Mouse (Mus musculus) MEL (cell line): Measurements from ENCODE around the gene Gstt2. TPM values are rescaled to one million over a fixed set of nuclear protein-coding genes. Genes with fewer than 3 reads are reported as not detected.

ENCODE experiments used
- DNase-seq: peaks from one replicate; pipeline ENCODE4 v3.0.0; 2011; ENCODE audit warnings: low read depth, low spot score
- H3K27ac ChIP-seq: 2 replicates; pipeline ENCODE4 v1.5.1; 2012; ENCODE audit warnings: low read depth, mild to moderate bottlenecking, control low read depth, low read length, moderate library complexity; ENCODE audit not compliant: control insufficient read depth
- H3K27me3 ChIP-seq, 2 experiments: fragments of 150-350 bp in 1 of 2; sonication (generic) in 1 of 2; 2 replicates each; pipeline ENCODE4 v1.6.1; 2012; ENCODE audit warnings: low read length in 2 of 2, mild to moderate bottlenecking in 2 of 2, improper control_type of control experiment in 1 of 2, moderate library complexity in 1 of 2; ENCODE audit not compliant: insufficient read depth in 2 of 2, control insufficient read depth in 1 of 2
- H3K36me3 ChIP-seq, 2 experiments: 2 replicates each; pipeline ENCODE4 v1.6.1; 2012 to 2014; ENCODE audit warnings: low read length in 2 of 2, improper control_type of control experiment in 1 of 2, inconsistent platforms in 1 of 2, mild to moderate bottlenecking in 1 of 2; ENCODE audit not compliant: insufficient read depth in 2 of 2, control insufficient read depth in 1 of 2
- H3K4me1 ChIP-seq, 2 experiments: fragments of 150-350 bp in 1 of 2; sonication (generic) in 1 of 2; 2 replicates each; pipeline ENCODE4 v1.6.1; 2012; ENCODE audit warnings: low read length in 2 of 2, improper control_type of control experiment in 1 of 2, mild to moderate bottlenecking in 1 of 2; ENCODE audit not compliant: insufficient read depth in 2 of 2, control insufficient read depth in 1 of 2
- H3K4me3 ChIP-seq, 2 experiments: fragments of 150-350 bp in 1 of 2; sonication (generic) in 1 of 2; 2 replicates each; pipeline ENCODE4 v1.5.1; 2012; ENCODE audit warnings: low read depth in 2 of 2, low read length in 2 of 2, mild to moderate bottlenecking in 2 of 2, moderate library complexity in 2 of 2, control low read depth in 1 of 2, improper control_type of control experiment in 1 of 2; ENCODE audit not compliant: control insufficient read depth in 1 of 2, insufficient read depth in 1 of 2
- H3K79me2 ChIP-seq: 2 replicates; pipeline ENCODE4 v1.6.1; 2012; ENCODE audit warnings: mild to moderate bottlenecking, low read length, moderate library complexity; ENCODE audit not compliant: control insufficient read depth, poor library complexity, insufficient read depth
- H3K9ac ChIP-seq: 2 replicates; pipeline ENCODE4 v1.6.1; 2012; ENCODE audit warnings: low read depth, mild to moderate bottlenecking, control low read depth, low read length, moderate library complexity; ENCODE audit not compliant: control insufficient read depth, poor library complexity, severe bottlenecking
- H3K9me3 ChIP-seq: fragments of 150-350 bp; sonication (generic); replicated peaks from 2 replicates; pipeline ENCODE4 v1.6.1; 2012; ENCODE audit warnings: mild to moderate bottlenecking, low read length, improper control_type of control experiment, moderate library complexity; ENCODE audit not compliant: insufficient read depth
- USF1 ChIP-seq: IDR thresholded peaks from 2 replicates; pipeline ENCODE4 v1.6.1; 2014; ENCODE audit warnings: low read depth, mild to moderate bottlenecking, inconsistent platforms, low read length, improper control_type of control experiment, moderate library complexity
- ZKSCAN1 ChIP-seq: IDR thresholded peaks from 2 replicates; pipeline ENCODE4 v1.6.1; 2012; ENCODE audit warnings: low read depth, mild to moderate bottlenecking, inconsistent platforms, low read length, improper control_type of control experiment, moderate library complexity
- polyA plus RNA-seq, 2 experiments: library from polyadenylated mRNA; stranded (reverse) in 1 of 2; unstranded in 1 of 2; fragments of >175 nt in 1 of 2; fragments of >200 nt in 1 of 2; gene quantifications; 2 replicates each; pipeline versions ENCODE4 v1.2.1 to v1.2.4; 2012; ENCODE audit warnings: low replicate concordance in 2 of 2, low read depth in 1 of 2; ENCODE audit not compliant: insufficient read length in 2 of 2, insufficient read depth in 1 of 2, missing spikeins in 1 of 2
- total RNA-seq: library from RNA; depleted of rRNA; stranded (reverse); fragments of 300-350 nt; gene quantifications from 2 replicates; pipeline ENCODE4 v1.2.3, GENCODE M21; 2012; rRNA removed

The Gstt2 gene
- total and polyA plus RNA-seq, 3 experiments: 4.3 to 10.9 TPM; not detected in 1

DNA sequence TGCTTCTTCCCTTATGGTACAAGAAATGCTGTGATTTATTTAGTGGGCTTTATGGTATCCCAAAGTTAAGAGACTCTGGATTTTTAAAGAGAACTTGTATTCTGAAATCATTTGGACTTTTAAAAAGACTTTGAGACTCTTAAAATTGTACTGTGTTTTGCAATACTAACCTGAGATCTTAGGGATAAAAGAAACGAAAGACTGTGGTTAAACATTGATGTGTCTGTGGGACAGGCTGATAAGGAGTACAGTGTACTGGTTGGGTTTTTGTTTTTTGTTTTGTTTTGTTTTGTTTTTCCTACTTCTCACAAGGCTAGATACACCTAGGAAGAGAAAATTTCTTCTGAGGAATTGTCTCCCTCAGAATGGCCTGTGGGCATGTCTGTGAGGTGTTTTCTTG, 51.8 kb downstream of the Gstt2 start:
- no peak for TF ChIP-seq ZKSCAN1
- TF ChIP-seq USF1: no peak
- Histone ChIP-seq H3K79me2 (no peaks in the 10 kb centered on the region; the same call in 1 of the 2 replicates), H3K4me3 (no peak overlapping the region), H3K27ac (no peak overlapping the region), H3K27me3 (peaks cover 3% of the 10 kb centered on the region in 2 experiments; a peak in 3 of 4 replicates), H3K9me3 (no peaks in the 10 kb centered on the region), H3K36me3 (peaks cover 0 to 5% of the 10 kb centered on the region in 2 experiments; a peak in 1 of 4 replicates), H3K4me1 (peaks cover 0 to 9% of the 10 kb centered on the region in 2 experiments; a peak in 2 of 4 replicates), H3K9ac (no peak overlapping the region)
- DNase-seq: no peak

Other genes with a start within 250 kb of the Gstt2 start
- 0.03 TPM in 1 of 2 replicates, not detected in the other for gene Ggt5, start 248.1 kb downstream of the Gstt2 start, total RNA-seq
- gene Ggt5, start 248.1 kb downstream of the Gstt2 start, polyA plus RNA-seq: under 1 TPM in 1 of 2 experiments, not detected in 1; 0.11 TPM
- 0.07 and 0.12 TPM in 2 replicates for gene Susd2, start 193.4 kb downstream of the Gstt2 start, total RNA-seq
- under 1 TPM in 1 of 2 experiments, not detected in 1; 0.15 TPM for gene Susd2, start 193.4 kb downstream of the Gstt2 start, polyA plus RNA-seq
- 27.2 and 28.2 TPM in 2 replicates for gene Cabin1, start 73.1 kb downstream of the Gstt2 start, total RNA-seq
- 100 to 1,000 TPM in 1 of 2 experiments, 10 to 100 TPM in 1; 54.9 to 115 TPM for gene Cabin1, start 73.1 kb downstream of the Gstt2 start, polyA plus RNA-seq
- 45.1 and 48.8 TPM in 2 replicates for gene Ddt, start 64.0 kb downstream of the Gstt2 start, total RNA-seq
- 10 to 100 TPM in 1 of 2 experiments, not detected in 1; 63.4 TPM for gene Ddt, start 64.0 kb downstream of the Gstt2 start, polyA plus RNA-seq
- not detected in 2 replicates for gene Gm20441, start 56.5 kb downstream of the Gstt2 start, total RNA-seq
- not detected for gene Gm20441, start 56.5 kb downstream of the Gstt2 start, polyA plus RNA-seq
- gene Gstt3, start 56.0 kb downstream of the Gstt2 start, total RNA-seq: 4.0 TPM in 2 replicates
- 10 to 100 TPM in 1 of 2 experiments, not detected in 1; 10.2 TPM for gene Gstt3, start 56.0 kb downstream of the Gstt2 start, polyA plus RNA-seq
- 1.3 and 2.0 TPM in 2 replicates for gene Gstt1, start 38.8 kb downstream of the Gstt2 start, total RNA-seq
- 1 to 10 TPM in 1 of 2 experiments, not detected in 1; 3.8 TPM for gene Gstt1, start 38.8 kb downstream of the Gstt2 start, polyA plus RNA-seq
- gene Gstt4, start 14.9 kb downstream of the Gstt2 start, total RNA-seq: not detected in 2 replicates
- not detected for gene Gstt4, start 14.9 kb downstream of the Gstt2 start, polyA plus RNA-seq
- 862 and 1,292 TPM in 2 replicates for gene Mif, start 22.8 kb upstream of the Gstt2 start, total RNA-seq
- gene Mif, start 22.8 kb upstream of the Gstt2 start, polyA plus RNA-seq: 1,000 to 10,000 TPM in 1 of 2 experiments, 100 to 1,000 TPM in 1; 817 to 2,606 TPM
- 0.23 and 0.69 TPM in 2 replicates for gene Derl3, start 56.0 kb upstream of the Gstt2 start, total RNA-seq
- gene Derl3, start 56.0 kb upstream of the Gstt2 start, polyA plus RNA-seq: 1 to 10 TPM in 1 of 2 experiments, not detected in 1; 1.5 TPM
- gene Smarcb1, start 84.2 kb upstream of the Gstt2 start, total RNA-seq: 91.6 and 91.8 TPM in 2 replicates
- 1,000 to 10,000 TPM in 1 of 2 experiments, 100 to 1,000 TPM in 1; 117 to 2,689 TPM for gene Smarcb1, start 84.2 kb upstream of the Gstt2 start, polyA plus RNA-seq
- 143 and 158 TPM in 2 replicates for gene Chchd10, start 95.7 kb upstream of the Gstt2 start, total RNA-seq
- gene Chchd10, start 95.7 kb upstream of the Gstt2 start, polyA plus RNA-seq: 100 to 1,000 TPM in 1 of 2 experiments, not detected in 1; 428 TPM
- 1.3 and 1.5 TPM in 2 replicates for gene Mmp11, start 99.1 kb upstream of the Gstt2 start, total RNA-seq
- gene Mmp11, start 99.1 kb upstream of the Gstt2 start, polyA plus RNA-seq: 1 to 10 TPM in 1 of 2 experiments, not detected in 1; 5.9 TPM
- gene Gm867, start 103.2 kb upstream of the Gstt2 start, total RNA-seq: 0.08 and 0.26 TPM in 2 replicates
- 1 to 10 TPM in 1 of 2 experiments, not detected in 1; 1.6 TPM for gene Gm867, start 103.2 kb upstream of the Gstt2 start, polyA plus RNA-seq
- 0.27 TPM in 1 of 2 replicates, not detected in the other for gene Vpreb3, start 105.6 kb upstream of the Gstt2 start, total RNA-seq
- under 1 TPM in 1 of 2 experiments, not detected in 1; 0.88 TPM for gene Vpreb3, start 105.6 kb upstream of the Gstt2 start, polyA plus RNA-seq
- not detected in 2 replicates for gene Gm5134, start 117.1 kb upstream of the Gstt2 start, total RNA-seq
- gene Gm5134, start 117.1 kb upstream of the Gstt2 start, polyA plus RNA-seq: not detected
- 7.9 and 9.0 TPM in 2 replicates for gene Zfp280b, start 195.2 kb upstream of the Gstt2 start, total RNA-seq
- 10 to 100 TPM in 1 of 2 experiments, not detected in 1; 18.6 TPM for gene Zfp280b, start 195.2 kb upstream of the Gstt2 start, polyA plus RNA-seq